Mouse (Mus musculus) midbrain, postnatal 0 days (tissue): Measurements from ENCODE around the gene Trim8. TPM values are rescaled to one million over a fixed set of nuclear protein-coding genes. Genes with fewer than 3 reads are reported as not detected.

Experiments
- ATAC-seq: fragments of 200-750 bp; cut with Nextera tagmentation; 2 replicates; pipeline ENCODE4 v1.8.0; 2017; ENCODE audit warnings: moderate number of reproducible peaks, mild to moderate bottlenecking, moderate TSS enrichment, moderate library complexity; ENCODE audit not compliant: low FRiP score
- DNase-seq: peaks from one replicate; pipeline ENCODE4 v3.0.0-alpha.2; 2015; ENCODE audit warnings: low spot score
- H3K27ac ChIP-seq: fragments of 300-500 bp; sonication (generic); 2 replicates; pipeline ENCODE4 v1.5.1; 2014; ENCODE audit warnings: low read depth, mild to moderate bottlenecking, low read length, mixed read lengths
- H3K27me3 ChIP-seq: fragments of 300-500 bp; sonication (generic); 2 replicates; pipeline ENCODE4 v1.6.1; 2014; ENCODE audit warnings: low read length, control low read depth, mixed read lengths; ENCODE audit not compliant: insufficient read depth
- H3K36me3 ChIP-seq: fragments of 300-500 bp; sonication (generic); 2 replicates; pipeline ENCODE4 v1.6.1; 2014; ENCODE audit warnings: low read length, control low read depth, mixed read lengths; ENCODE audit not compliant: insufficient read depth
- H3K4me1 ChIP-seq: fragments of 300-500 bp; sonication (generic); 2 replicates; pipeline ENCODE4 v1.6.1; 2014; ENCODE audit warnings: mild to moderate bottlenecking, control low read depth, antibody characterized with exemption, low read length, mixed read lengths; ENCODE audit not compliant: insufficient read depth
- H3K4me2 ChIP-seq: fragments of 300-500 bp; sonication (generic); 2 replicates; pipeline ENCODE4 v1.6.1; 2014; ENCODE audit warnings: low read depth, mild to moderate bottlenecking, low read length, mixed read lengths; ENCODE audit not compliant: poor library complexity, severe bottlenecking
- H3K4me3 ChIP-seq: fragments of 300-500 bp; sonication (generic); 2 replicates; pipeline ENCODE4 v1.5.1; 2014; ENCODE audit warnings: low read depth, mild to moderate bottlenecking, low read length, moderate library complexity
- H3K9ac ChIP-seq: fragments of 300-500 bp; sonication (generic); replicated peaks from 2 replicates; pipeline ENCODE4 v1.6.1; 2014; ENCODE audit warnings: mild to moderate bottlenecking, low read length, moderate library complexity, mixed read lengths; ENCODE audit not compliant: poor library complexity, severe bottlenecking
- H3K9me3 ChIP-seq: fragments of 300-500 bp; sonication (generic); 2 replicates; pipeline ENCODE4 v1.6.1; 2016; ENCODE audit warnings: low read length, control low read depth
- CTCF ChIP-seq: IDR thresholded peaks from 2 replicates; pipeline ENCODE4 v1.5.1; 2016; ENCODE audit warnings: antibody characterized with exemption, mild to moderate bottlenecking
- WGBS: fragments of 180-500 bp; shearing (Covaris S2); extraction: QIAGEN DNeasy Blood & Tissue Kit; methylation state at CpG from one replicate; pipeline ENCODE4 v1.1.7; 2014; 5-methylcytosine and 5-hydroxymethylcytosine counted together
- polyA plus RNA-seq: library from polyadenylated mRNA; unstranded; fragments of >200 nt; fragmentation: Nextera tagmentation; extraction: Ambion mirVana; gene quantifications from 2 replicates; pipeline ENCODE4 v1.2.1, GENCODE M21; 2015
- total RNA-seq: library from RNA; depleted of rRNA; stranded (reverse); fragments of >200 nt; gene quantifications from 2 replicates; pipeline ENCODE4 v1.2.3, GENCODE M21; 2014

Gene Trim8
- total and polyA plus RNA-seq, 2 experiments from 2014 or later, result 30.4 to 103 TPM

DNA sequence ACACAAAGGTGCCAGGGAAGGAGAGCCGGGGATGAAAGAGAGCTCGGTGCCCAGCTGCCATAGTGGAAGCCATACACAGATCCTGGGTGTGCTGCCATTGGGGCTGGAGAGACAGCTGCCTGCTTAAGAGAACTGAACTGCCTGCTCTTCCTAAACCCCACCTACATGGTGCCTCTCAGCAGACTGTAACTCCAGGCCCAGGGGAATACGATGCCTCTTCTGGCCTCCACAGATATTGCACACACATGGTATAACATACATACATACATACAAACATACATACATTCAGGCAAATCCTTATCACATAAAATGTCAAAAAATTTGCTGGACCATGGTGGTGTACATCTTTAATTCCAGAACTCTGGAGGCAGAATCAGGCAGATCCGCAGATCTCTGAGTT lies 38.1 kb upstream of the Trim8 start:
- no peak overlapping the region for H3K4me3 ChIP-seq
- TF ChIP-seq CTCF, result no peak
- DNase-seq, result no peak
- no peaks in the 10 kb centered on the region for H3K9me3 ChIP-seq
- H3K27me3 ChIP-seq, result no peaks in the 10 kb centered on the region
- no peak for ATAC-seq
- H3K4me2 ChIP-seq, result no peak overlapping the region
- H3K9ac ChIP-seq, result no peak overlapping the region
- peaks cover 11% of the 10 kb centered on the region; the same call in 1 of the 2 replicates for H3K36me3 ChIP-seq
- no peak overlapping the region for H3K27ac ChIP-seq
- WGBS, result 98% methylated on average over 4 of the region's 4 CpGs
- H3K4me1 ChIP-seq, result no peaks in the 10 kb centered on the region

DNA sequence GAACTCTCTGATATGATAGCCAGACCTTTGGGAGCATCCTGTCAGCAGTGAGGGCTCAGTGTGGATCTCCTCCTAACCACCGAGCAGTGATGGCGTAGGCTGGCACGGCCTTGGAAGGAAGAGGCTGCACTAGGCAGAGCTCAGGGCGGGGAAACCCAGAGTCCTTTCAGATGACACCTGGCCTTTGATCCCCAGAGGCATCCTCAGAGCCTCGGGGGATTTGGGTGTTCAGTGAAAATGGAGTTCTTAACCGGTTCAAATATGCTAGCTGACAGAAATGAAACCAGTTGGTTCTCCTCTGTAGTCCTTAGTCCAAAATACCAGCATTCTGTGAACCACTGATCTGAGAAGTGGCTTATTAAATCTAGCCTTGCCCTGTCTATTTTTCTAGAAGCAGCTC lies 35.3 kb upstream of the Trim8 start:
- no peak for DNase-seq
- Histone ChIP-seq H3K4me1 (peaks cover 3% of the 10 kb centered on the region; the same call in 1 of the 2 replicates), H3K4me2 (no peak overlapping the region), H3K4me3 (no peak overlapping the region), H3K36me3 (0 out of 2 replicates have a peak, but pooled peaks cover 3% of the 10 kb centered on the region), H3K9me3 (no peaks in the 10 kb centered on the region), H3K9ac (no peak overlapping the region), H3K27me3 (no peaks in the 10 kb centered on the region), H3K27ac (no peak overlapping the region)
- ATAC-seq, result no peak
- WGBS, result 79% methylated on average over 6 of the region's 6 CpGs
- TF ChIP-seq CTCF, result no peak

DNA sequence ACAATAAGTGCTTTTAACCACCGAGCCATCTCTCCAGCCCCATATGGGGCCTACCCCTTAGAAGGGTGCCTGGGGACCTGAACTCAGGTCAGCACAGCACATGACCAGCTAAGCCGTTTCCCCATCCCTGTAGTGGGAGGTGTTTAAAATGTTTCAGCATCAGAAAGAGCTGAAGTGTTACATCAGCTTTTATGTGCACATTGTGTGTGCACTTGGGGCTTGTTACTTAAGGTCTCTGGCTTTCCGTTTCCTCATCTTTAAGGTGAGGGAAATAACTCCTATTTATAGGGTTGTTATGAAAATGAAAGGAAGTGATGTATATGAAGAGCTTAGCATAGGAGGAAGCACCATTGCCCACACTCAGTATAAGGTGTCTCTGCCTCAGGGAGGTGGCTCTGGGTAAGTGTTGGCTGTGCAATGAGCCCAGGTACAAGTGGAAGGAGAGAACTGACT lies 34.4 kb upstream of the Trim8 start:
- no peaks in the 10 kb centered on the region for H3K36me3 ChIP-seq
- ATAC-seq (no peak), DNase-seq (no peak)
- H3K27me3 ChIP-seq, result no peaks in the 10 kb centered on the region
- no peak overlapping the region for H3K9ac ChIP-seq
- H3K4me2 ChIP-seq, result no peak overlapping the region
- H3K4me3 ChIP-seq, result no peak overlapping the region
- H3K4me1 ChIP-seq, result peaks cover 10% of the 10 kb centered on the region
- H3K27ac ChIP-seq, result no peak overlapping the region
- TF ChIP-seq CTCF, result no peak
- no peaks in the 10 kb centered on the region for H3K9me3 ChIP-seq
- WGBS, result 72% methylated on average over 3 of the region's 3 CpGs

DNA sequence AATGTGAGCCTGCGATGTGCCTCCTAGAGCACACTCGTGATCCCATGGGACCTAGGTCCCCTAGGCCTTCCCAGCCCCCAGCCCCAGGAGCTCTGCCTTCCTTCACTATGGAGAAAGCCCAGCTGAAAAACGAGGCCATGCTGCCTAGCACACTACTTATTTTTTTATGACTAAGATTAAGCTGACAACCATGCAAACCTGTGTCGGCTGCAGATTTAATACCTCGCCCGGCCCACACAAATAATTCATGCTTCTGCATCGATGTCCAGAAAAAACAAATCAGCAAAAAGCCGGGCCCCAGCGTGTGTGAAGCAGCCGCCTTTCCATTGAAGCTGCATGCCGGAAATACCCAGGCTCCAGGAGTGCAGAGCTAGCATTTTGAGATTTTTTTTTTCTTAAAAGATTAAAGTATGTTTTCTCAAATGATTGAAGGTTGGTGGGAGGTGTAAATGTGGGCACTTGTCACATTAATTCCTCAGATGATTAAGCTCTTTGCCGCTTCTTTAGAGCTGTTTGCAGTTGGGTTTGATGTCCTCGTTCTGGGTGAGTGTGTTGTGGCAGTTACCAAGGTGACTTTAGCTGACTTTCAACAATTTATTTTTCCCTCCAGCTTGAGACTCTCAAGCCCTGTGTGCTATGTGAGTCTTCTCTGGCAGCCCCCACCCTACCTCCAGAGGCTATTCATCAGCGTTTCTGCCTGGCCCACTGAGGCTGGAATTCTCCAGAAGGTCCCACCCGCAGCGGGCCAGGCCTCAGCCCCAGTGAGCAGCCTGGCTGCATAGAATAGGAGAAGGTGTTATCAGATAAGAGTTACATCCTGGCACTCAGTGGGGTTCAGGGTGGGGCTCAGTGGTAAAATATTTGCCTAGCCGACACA lies 30.9 kb upstream of the Trim8 start:
- peak; percentile 69 for DNase-seq
- peak overlapping the region; percentile 42; the same call in 1 of the 2 replicates for H3K9ac ChIP-seq
- 5% methylated on average over 17 of the region's 17 CpGs for WGBS

DNA sequence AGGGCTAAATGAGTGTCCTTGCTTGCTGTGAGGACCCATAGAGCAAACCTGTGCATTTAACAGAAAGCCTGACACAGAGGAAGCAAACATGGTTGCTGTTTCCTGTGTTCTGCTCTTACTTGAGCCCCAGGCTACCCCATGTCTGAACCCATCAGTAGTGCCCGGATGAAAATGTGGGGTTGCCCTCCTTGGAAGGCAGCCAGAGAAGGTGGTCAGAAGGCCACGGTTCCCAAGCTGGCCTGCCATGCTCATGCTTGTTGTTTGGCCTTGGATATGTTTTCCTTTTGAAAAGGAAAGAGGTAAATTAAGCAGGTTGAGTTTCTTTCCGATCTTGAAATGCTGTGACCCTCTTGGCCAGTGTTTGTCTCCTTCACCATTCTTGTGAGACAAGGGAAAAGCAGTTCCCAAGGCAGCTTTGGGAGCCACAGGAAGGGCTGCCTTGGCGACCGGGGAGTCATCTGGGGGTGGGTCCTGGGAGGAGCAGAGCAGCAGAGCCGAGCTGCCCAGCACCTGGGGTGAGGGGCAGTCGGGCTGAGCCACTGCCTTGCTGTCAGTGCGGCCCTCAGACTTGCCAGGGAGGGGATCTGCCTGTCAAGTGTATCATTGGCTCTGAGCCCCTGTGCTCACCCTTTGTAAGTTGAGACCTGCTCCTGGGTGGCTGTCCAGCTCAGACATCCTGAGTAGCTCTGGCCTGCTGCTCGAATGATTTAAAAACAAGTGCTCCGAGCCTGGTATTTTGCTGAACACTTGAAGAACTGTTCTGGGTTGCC lies 30.0 kb upstream of the Trim8 start:
- no peak overlapping the region for H3K4me2 ChIP-seq
- 12% methylated on average over 10 of the region's 10 CpGs for WGBS
- DNase-seq, result peak; percentile 71

More for the DNA sequence above, 30.9 kb upstream of the Trim8 start:
- TF ChIP-seq CTCF, result no peak
- H3K4me1 ChIP-seq, result peaks cover 10% of the 10 kb centered on the region
- no peak overlapping the region for H3K4me3 ChIP-seq
- H3K9me3 ChIP-seq, result no peaks in the 10 kb centered on the region
- no peak overlapping the region for H3K4me2 ChIP-seq
- H3K27ac ChIP-seq, result peak overlapping the region; percentile 82
- H3K36me3 ChIP-seq, result peaks cover 13% of the 10 kb centered on the region; the same call in 1 of the 2 replicates
- ATAC-seq, result peak; percentile 39; the same call in 1 of the 2 replicates
- no peaks in the 10 kb centered on the region for H3K27me3 ChIP-seq

More for the DNA sequence above, 30.0 kb upstream of the Trim8 start:
- peaks cover 13% of the 10 kb centered on the region; the same call in 1 of the 2 replicates for H3K36me3 ChIP-seq
- no peak overlapping the region for H3K4me3 ChIP-seq
- ATAC-seq, result peak; percentile 70
- H3K4me1 ChIP-seq, result peaks cover 10% of the 10 kb centered on the region
- no peak for TF ChIP-seq CTCF
- H3K27ac ChIP-seq, result peak overlapping the region; percentile 82
- H3K9ac ChIP-seq, result 0 out of 2 replicates have a peak overlapping the region, but pooled peaks have one; percentile 24
- no peaks in the 10 kb centered on the region for H3K9me3 ChIP-seq
- H3K27me3 ChIP-seq, result no peaks in the 10 kb centered on the region
